Mouse (Mus musculus) heart, embryonic 12.5 days (tissue): Measurements from ENCODE around the gene Nrn1. TPM values are rescaled to one million over a fixed set of nuclear protein-coding genes. Genes with fewer than 3 reads are reported as not detected.

Source experiments
- ATAC-seq: fragments of 200-750 bp; cut with Nextera tagmentation; 2 replicates; pipeline ENCODE4 v1.8.0; 2017; ENCODE audit warnings: moderate TSS enrichment, moderate library complexity; ENCODE audit not compliant: insufficient number of reproducible peaks, low FRiP score
- H3K27ac ChIP-seq: fragments of 300-500 bp; sonication (generic); 2 replicates; pipeline ENCODE4 v1.5.1; 2016; ENCODE audit warnings: mild to moderate bottlenecking, moderate library complexity; ENCODE audit not compliant: poor library complexity, severe bottlenecking
- H3K27me3 ChIP-seq: fragments of 300-500 bp; sonication (generic); replicated peaks from 2 replicates; pipeline ENCODE4 v1.6.1; 2016; ENCODE audit warnings: mild to moderate bottlenecking, moderate library complexity
- H3K36me3 ChIP-seq: fragments of 300-500 bp; sonication (generic); 2 replicates; pipeline ENCODE4 v1.6.1; 2016; ENCODE audit warnings: mild to moderate bottlenecking, moderate library complexity
- H3K4me1 ChIP-seq: fragments of 300-500 bp; sonication (generic); replicated peaks from 2 replicates; pipeline ENCODE4 v1.6.1; 2016; ENCODE audit warnings: mild to moderate bottlenecking
- H3K4me2 ChIP-seq: fragments of 300-500 bp; sonication (generic); 2 replicates; pipeline ENCODE4 v1.6.1; 2016; ENCODE audit warnings: mild to moderate bottlenecking, moderate library complexity
- H3K4me3 ChIP-seq: fragments of 300-500 bp; sonication (generic); 2 replicates; pipeline ENCODE4 v1.5.1; 2016; ENCODE audit warnings: mild to moderate bottlenecking
- H3K9ac ChIP-seq: fragments of 300-500 bp; sonication (generic); 2 replicates; pipeline ENCODE4 v1.6.1; 2016; ENCODE audit warnings: mild to moderate bottlenecking, moderate library complexity
- H3K9me3 ChIP-seq: fragments of 300-500 bp; sonication (generic); replicated peaks from 2 replicates; pipeline ENCODE4 v1.6.1; 2016; ENCODE audit warnings: mild to moderate bottlenecking, moderate library complexity
- WGBS: fragments of 180-500 bp; shearing (Covaris S2); methylation state at CpG from one replicate; pipeline ENCODE4 v1.1.7; 2016; 5-methylcytosine and 5-hydroxymethylcytosine counted together
- polyA plus RNA-seq: library from polyadenylated mRNA; unstranded; fragments of >200 nt; fragmentation: Nextera tagmentation; extraction: Ambion mirVana; gene quantifications from 2 replicates; pipeline ENCODE4 v1.2.1, GENCODE M21; 2016

Nrn1 gene
- polyA plus RNA-seq, 1 experiment from 2014 or later: 3.4 TPM

DNA sequence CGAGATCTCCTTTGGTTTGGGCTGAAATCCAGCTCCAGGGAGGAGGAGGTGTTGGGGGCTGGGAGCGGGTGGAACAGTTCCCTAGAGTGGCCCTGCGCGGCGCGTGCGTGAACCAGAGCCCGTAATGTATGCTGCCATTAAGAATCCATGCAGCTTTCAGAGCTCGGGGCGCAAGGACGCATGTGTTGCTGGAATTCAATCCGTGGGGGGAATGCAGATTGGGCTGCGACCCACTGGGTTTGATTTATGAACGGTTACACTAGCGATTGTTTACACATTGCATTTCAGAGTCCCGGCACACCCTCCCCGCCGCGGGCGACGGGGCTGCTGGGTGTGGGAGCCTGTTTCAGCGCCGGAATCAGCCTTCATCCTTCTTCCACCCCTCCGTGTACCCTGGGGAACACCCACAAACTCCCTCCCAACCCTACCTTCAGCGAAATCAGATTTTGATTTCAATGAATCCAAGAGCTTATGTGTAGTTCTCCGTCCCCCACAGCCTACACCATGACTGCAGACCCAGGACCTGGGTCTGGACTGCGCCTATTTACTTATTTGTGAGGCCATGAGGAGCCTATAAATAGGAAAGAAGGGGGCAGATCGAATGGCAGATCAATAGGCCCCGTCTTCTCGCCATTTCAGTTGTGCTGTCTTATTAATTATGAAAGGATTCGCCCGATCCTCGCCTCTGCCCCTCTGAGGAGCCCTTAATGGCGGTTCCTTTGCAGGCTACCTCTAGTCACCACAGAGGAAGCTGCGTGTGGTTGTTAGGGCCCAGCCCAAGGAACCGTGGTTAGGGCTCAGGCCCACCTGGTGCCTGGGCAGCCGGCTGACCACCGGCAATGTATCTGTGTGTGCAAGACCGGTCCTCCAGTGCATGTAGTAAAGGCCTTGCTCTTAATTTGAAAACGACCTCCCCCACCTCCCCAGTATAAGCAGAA lies 10.1 kb downstream of the Nrn1 start:
- 1% methylated on average over 40 of the region's 40 CpGs for WGBS
- Histone ChIP-seq H3K9ac (no peak overlapping the region), H3K27me3 (peaks cover 80% of the 10 kb centered on the region), H3K4me1 (peaks cover 24% of the 10 kb centered on the region), H3K4me3 (peak overlapping the region; percentile 36), H3K27ac (no peak overlapping the region), H3K36me3 (no peaks in the 10 kb centered on the region), H3K9me3 (no peaks in the 10 kb centered on the region), H3K4me2 (peak overlapping the region; percentile 65)
- no peak for ATAC-seq

DNA sequence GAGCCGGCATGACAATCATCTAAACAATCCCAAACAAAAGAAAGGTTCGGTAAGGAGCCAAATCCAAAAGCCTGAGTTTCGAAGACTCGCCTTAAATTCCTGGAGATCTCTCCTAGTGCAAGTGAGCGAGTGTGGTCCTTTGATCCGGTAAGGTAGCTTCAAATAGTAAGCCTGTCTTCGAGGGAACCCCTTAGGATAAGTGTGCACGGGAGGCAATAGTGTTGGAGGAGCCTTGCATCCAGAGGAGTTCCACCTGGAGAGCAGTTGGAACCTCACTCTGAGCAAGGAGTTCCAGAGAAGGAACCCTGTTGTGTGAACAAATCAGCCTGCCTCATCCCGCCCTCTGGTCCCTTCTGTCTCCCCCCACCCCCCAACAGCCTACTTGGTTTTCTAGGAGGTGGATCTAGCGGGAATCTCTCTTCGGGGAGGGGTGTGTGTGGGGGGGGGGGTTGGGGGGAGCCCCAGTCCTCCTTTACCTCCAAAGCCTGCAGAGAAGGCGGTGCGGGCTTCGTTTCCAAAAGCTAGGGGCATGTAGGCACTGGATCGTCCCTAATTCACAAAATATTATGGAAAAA lies 11.1 kb downstream of the Nrn1 start:
- H3K4me3 ChIP-seq: no peak overlapping the region
- H3K27me3 ChIP-seq: peaks cover 70% of the 10 kb centered on the region
- H3K36me3 ChIP-seq: no peaks in the 10 kb centered on the region
- H3K9ac ChIP-seq: no peak overlapping the region
- H3K4me2 ChIP-seq: peak overlapping the region; percentile 22; the same call in 1 of the 2 replicates
- H3K9me3 ChIP-seq: no peaks in the 10 kb centered on the region
- no peak for ATAC-seq
- H3K4me1 ChIP-seq: peaks cover 24% of the 10 kb centered on the region
- 1% methylated on average over 15 of the region's 15 CpGs for WGBS
- H3K27ac ChIP-seq: no peak overlapping the region

DNA sequence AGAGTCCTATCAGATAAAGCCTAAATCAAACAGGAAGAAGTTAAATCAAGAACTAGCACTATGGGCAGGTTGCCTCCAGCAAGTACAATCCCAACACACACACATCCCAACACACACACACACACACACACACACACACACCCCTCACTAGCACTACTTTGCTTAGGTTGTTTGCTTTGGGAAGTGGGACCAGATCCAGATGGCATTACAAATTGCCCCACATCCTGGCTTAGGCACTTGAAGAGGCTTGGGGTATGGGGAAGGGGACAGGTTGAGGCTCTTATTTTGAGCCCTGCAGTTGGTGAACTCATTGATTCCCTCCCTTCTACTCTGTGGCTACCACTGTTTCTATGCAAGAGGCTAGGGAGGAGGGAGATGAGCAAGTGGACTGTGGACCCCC lies 12.6 kb downstream of the Nrn1 start:
- no peaks in the 10 kb centered on the region for H3K9me3 ChIP-seq
- no peak overlapping the region for H3K27ac ChIP-seq
- no peak overlapping the region for H3K9ac ChIP-seq
- H3K36me3 ChIP-seq: no peaks in the 10 kb centered on the region
- ATAC-seq: no peak
- H3K4me1 ChIP-seq: peaks cover 19% of the 10 kb centered on the region
- H3K27me3 ChIP-seq: peaks cover 56% of the 10 kb centered on the region
- H3K4me3 ChIP-seq: no peak overlapping the region
- H3K4me2 ChIP-seq: no peak overlapping the region

DNA sequence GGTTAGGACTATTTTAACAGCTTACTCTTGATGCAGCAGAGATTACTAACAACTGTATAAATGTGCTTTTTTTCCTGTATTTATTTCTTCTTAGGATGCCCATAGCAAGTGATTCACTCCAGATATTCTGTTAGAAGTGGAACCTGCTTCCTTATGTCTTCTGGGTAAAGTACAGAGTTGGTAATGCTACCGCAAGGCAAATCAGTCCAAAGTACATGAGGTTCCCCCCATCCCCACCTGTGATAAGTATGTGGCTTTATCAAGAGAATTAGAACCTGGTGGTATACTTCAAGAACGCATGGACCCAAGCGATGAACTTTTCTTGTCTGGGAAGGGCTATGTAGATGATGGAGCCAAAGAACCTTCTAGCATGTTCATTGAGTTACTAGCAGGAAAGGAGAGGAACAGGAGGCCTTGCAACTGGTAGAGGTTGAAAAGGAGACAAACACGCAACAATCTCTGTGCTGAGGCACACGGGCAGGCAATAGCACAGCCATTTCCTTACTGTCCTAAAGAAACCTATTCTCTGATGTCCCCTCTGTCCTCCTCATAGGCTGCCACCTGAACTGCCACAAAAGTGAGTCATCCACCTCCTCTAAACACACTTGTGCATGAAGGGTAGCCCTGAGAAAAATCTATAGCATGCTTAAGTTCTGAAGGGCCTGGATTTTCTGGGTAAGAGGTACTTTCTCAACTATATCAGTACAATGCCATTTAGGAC lies 14.5 kb downstream of the Nrn1 start:
- Histone ChIP-seq H3K4me1 (peaks cover 10% of the 10 kb centered on the region), H3K27ac (no peak overlapping the region), H3K4me3 (no peak overlapping the region), H3K27me3 (peaks cover 46% of the 10 kb centered on the region), H3K9me3 (no peaks in the 10 kb centered on the region), H3K9ac (no peak overlapping the region), H3K36me3 (no peaks in the 10 kb centered on the region), H3K4me2 (no peak overlapping the region)
- ATAC-seq: no peak
- WGBS: 86% methylated on average over 5 of the region's 5 CpGs

DNA sequence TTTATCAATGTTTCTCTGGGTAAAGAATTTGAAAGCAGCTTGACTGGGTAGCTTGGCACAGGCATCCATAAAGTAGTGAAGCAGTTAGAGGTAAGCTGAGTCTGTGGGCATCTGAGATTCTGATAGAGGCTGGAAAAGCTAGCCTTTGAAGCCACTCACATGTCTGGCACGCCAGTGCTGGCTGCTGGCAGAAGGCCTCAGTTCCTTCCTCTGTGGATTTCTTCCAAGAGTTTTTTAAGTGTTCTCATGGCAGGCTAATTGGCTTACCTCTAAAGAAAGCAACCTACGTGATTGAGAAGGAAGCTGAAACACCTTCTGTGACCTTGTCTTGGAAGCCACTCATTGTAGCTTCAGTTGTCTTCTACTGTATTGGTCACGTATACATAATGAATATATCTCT lies 17.6 kb downstream of the Nrn1 start:
- WGBS: 48% methylated on average over 3 of the region's 3 CpGs
- no peak overlapping the region for H3K4me2 ChIP-seq
- no peak for ATAC-seq
- H3K9me3 ChIP-seq: no peaks in the 10 kb centered on the region
- H3K9ac ChIP-seq: no peak overlapping the region
- no peaks in the 10 kb centered on the region for H3K36me3 ChIP-seq
- H3K4me3 ChIP-seq: no peak overlapping the region
- no peak overlapping the region for H3K27ac ChIP-seq
- H3K27me3 ChIP-seq: peaks cover 20% of the 10 kb centered on the region
- no peaks in the 10 kb centered on the region for H3K4me1 ChIP-seq

DNA sequence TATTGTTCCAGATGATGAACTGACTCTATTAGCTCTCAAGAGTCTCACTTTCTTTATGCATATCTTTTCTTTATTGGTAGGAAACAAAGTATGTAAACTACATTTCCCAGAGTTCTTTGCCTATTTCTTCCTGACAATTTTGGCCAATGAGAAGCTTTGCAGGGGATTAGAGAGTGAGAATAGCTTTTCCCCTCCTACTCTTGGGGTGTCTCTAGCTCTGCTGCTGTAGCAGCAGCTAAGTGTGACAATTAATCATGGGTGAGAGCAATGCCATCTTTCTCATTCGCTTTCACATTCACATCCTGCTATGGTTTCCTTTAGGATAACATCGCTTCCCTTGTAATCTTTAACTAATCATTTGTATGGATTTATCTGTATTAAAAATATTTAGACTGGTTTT lies 18.2 kb downstream of the Nrn1 start:
- Histone ChIP-seq H3K4me1 (no peaks in the 10 kb centered on the region), H3K27ac (no peak overlapping the region), H3K4me3 (no peak overlapping the region), H3K9ac (no peak overlapping the region), H3K36me3 (no peaks in the 10 kb centered on the region), H3K4me2 (no peak overlapping the region), H3K9me3 (no peaks in the 10 kb centered on the region), H3K27me3 (peaks cover 14% of the 10 kb centered on the region)
- WGBS: 50% methylated on average over 2 of the region's 2 CpGs
- no peak for ATAC-seq

DNA sequence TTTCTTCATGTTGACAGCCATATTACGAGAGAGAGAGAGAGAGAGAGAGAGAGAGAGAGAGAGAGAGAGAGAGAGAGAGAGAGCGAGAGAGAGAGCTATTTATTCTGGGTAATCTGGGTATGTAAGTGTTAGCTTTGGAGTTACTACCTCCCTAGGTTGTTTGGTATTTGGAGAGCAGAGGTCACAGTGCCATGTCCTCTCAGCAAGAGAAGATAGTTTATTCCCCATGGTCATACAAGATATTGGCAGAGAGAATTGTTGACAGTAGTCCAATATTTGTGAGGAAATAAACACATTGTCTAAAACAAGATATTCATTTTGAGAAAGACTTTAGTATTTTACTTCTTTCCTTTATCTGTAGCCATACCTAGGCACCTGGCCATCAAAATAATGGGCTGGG lies 20.8 kb downstream of the Nrn1 start:
- no peak overlapping the region for H3K27ac ChIP-seq
- no peaks in the 10 kb centered on the region for H3K36me3 ChIP-seq
- WGBS: 70% methylated on average over 2 of the region's 2 CpGs
- ATAC-seq: no peak
- no peaks in the 10 kb centered on the region for H3K4me1 ChIP-seq
- H3K9me3 ChIP-seq: no peaks in the 10 kb centered on the region
- H3K27me3 ChIP-seq: no peaks in the 10 kb centered on the region
- H3K9ac ChIP-seq: no peak overlapping the region
- H3K4me2 ChIP-seq: no peak overlapping the region
- no peak overlapping the region for H3K4me3 ChIP-seq

DNA sequence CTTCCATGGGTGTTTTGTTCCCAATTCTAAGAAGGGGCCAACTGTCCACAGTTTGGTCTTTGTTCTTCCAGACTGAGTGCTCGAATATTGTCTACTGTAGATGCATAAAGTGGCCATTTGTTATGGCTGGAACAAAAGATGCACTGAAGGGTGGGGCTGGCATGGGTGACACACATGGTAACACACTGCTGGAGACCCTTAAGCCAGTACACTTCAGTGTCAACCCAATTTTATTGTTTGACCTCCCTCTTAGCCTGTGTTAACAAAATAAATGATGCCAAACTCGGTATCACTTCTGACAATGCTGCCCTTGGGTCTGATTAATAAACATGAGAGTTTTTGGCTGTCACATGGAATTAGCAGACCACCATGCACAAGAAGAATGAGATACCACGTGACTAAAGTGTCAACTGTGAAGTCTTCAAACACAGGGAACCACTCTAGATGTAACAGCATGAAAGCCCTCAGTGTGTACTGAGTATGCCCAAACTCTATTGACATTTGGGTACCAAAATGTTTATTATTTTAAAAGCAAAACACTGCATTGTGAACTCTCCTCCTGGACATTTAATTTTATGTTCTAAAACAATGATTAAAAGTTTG lies 27.7 kb downstream of the Nrn1 start:
- H3K9me3 ChIP-seq: no peaks in the 10 kb centered on the region
- no peaks in the 10 kb centered on the region for H3K27me3 ChIP-seq
- no peak overlapping the region for H3K4me2 ChIP-seq
- H3K4me3 ChIP-seq: no peak overlapping the region
- 64% methylated on average over 3 of the region's 3 CpGs for WGBS
- no peaks in the 10 kb centered on the region for H3K4me1 ChIP-seq
- H3K9ac ChIP-seq: no peak overlapping the region
- no peak for ATAC-seq
- no peak overlapping the region for H3K27ac ChIP-seq
- H3K36me3 ChIP-seq: no peaks in the 10 kb centered on the region

DNA sequence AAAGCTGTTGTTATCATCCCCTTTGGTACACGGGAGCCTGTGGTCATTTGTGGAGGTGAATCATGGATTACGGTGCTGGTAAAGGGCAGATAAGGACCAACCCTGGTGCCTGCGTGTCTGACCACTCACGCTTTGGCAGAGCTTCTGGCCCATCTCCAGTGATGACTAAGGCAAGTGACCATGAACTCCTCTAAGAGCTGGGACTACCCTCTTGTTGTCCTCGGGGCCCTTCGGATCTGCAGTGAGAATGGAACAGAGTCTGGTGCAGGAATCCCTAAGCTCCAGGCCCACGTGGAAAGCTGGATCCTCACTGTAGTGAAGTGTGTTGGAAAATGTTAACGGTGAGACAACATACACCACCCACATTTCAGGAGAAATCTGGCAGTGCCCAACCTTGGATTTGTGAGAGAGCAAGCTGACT lies 38.6 kb downstream of the Nrn1 start:
- H3K4me1 ChIP-seq: peaks cover 8% of the 10 kb centered on the region
- 55% methylated on average over 8 of the region's 8 CpGs for WGBS
- no peak for ATAC-seq
- no peaks in the 10 kb centered on the region for H3K27me3 ChIP-seq
- no peak overlapping the region for H3K4me3 ChIP-seq
- H3K9me3 ChIP-seq: no peaks in the 10 kb centered on the region
- no peak overlapping the region for H3K27ac ChIP-seq
- H3K36me3 ChIP-seq: no peaks in the 10 kb centered on the region
- H3K9ac ChIP-seq: no peak overlapping the region
- 0 out of 2 replicates have a peak overlapping the region, but pooled peaks have one; percentile 1 for H3K4me2 ChIP-seq

DNA sequence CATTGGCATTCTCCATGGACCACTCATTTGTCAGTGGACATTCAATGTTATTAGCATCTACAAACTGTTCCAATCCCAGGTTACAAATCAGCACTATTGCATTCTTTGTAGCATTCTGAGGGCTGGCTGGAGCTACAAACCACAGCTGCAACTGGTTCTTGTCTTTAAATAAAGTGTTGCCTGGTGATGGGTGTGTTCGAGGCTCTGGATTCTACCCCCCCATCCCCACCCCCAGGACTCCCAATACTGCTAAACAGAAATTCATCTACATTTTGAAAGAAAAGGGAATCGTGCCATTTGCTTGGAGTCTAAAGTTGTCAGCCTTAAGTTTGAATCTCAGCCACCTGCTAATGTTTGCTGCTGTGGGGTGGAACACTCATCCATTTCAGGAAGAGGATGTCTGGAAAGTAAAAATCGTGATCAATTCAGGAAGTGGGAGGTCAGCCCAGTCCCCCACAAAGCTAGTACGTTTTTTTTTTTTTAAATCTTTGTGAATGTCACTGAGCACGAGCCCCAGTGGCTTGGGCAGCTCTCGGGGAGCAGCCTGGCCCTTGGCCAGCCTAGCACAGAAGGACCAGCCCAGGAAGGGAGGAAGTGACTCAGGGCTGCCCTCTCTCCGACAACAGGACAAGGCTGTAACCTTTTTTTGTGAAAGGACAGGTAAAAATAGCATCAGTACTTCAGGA lies 39.3 kb downstream of the Nrn1 start:
- H3K4me3 ChIP-seq: no peak overlapping the region
- 0 out of 2 replicates have a peak overlapping the region, but pooled peaks have one; percentile 1 for H3K4me2 ChIP-seq
- H3K4me1 ChIP-seq: peaks cover 8% of the 10 kb centered on the region
- no peak for ATAC-seq
- no peaks in the 10 kb centered on the region for H3K9me3 ChIP-seq
- no peak overlapping the region for H3K9ac ChIP-seq
- no peak overlapping the region for H3K27ac ChIP-seq
- no peaks in the 10 kb centered on the region for H3K36me3 ChIP-seq
- WGBS: 47% methylated on average over 7 of the region's 7 CpGs
- H3K27me3 ChIP-seq: no peaks in the 10 kb centered on the region
